Mouse (Mus musculus): ENCODE measurements around the gene Rnf8.

GRCm38 (mm10) chr17:29623488-29623887, 8.9 kb downstream of the Rnf8 start:
- TF ChIP-seq CTCF (IDR thresholded peaks at IDR 0.05; ENCODE audit: low read depth, low read length): no peak
- TF ChIP-seq TAL1 (conservative IDR thresholded peaks at IDR 0.05; ENCODE audit: low read depth, low read length): no peak
- TF ChIP-seq GATA1 (IDR thresholded peaks at IDR 0.05; ENCODE audit: borderline replicate concordance, low read length): no peak
